Mouse (Mus musculus) liver (tissue): ENCODE results near the gene Syne1.

Experiments
- DNase-seq: peaks from one replicate; pipeline ENCODE4 v3.0.0-alpha.2; 2020; ENCODE audit warnings: mixed read lengths

Gene Syne1

GRCm38 (mm10) chr10:5551382-5551781, at the start of gene Syne1:
TSS of gene Syne1 (minus strand) at chr10:5551482.
- no peak for DNase-seq

- DNase-seq: peak; percentile 38
Measured at GRCm38 (mm10) chr10:5600123-5600522, 48.8 kb upstream of the Syne1 start.

GRCm38 (mm10) chr10:5596559-5596958, 45.3 kb upstream of the Syne1 start:
- DNase-seq: no peak

- DNase-seq: no peak
Measured at GRCm38 (mm10) chr10:5594457-5594856, 43.2 kb upstream of the Syne1 start.

- DNase-seq: no peak
Measured at GRCm38 (mm10) chr10:5593464-5593863, 42.2 kb upstream of the Syne1 start, which contains the start of gene Myct1. TSS of gene Myct1 (plus strand) at chr10:5593775.

GRCm38 (mm10) chr10:5591996-5592395, 40.7 kb upstream of the Syne1 start:
- no peak for DNase-seq

GRCm38 (mm10) chr10:5591061-5591460, 39.8 kb upstream of the Syne1 start:
- no peak for DNase-seq

GRCm38 (mm10) chr10:5573328-5573727, 22.0 kb upstream of the Syne1 start:
- peak; percentile 16 for DNase-seq

GRCm38 (mm10) chr10:5571332-5571731, 20.1 kb upstream of the Syne1 start:
- DNase-seq: no peak

GRCm38 (mm10) chr10:5570059-5570458, 18.8 kb upstream of the Syne1 start:
- no peak for DNase-seq

- no peak for DNase-seq
Measured at GRCm38 (mm10) chr10:5568991-5569390, 17.7 kb upstream of the Syne1 start.

GRCm38 (mm10) chr10:5561706-5562105, 10.4 kb upstream of the Syne1 start:
- DNase-seq: no peak

- no peak for DNase-seq
Measured at GRCm38 (mm10) chr10:5560526-5560925, 9.2 kb upstream of the Syne1 start.

- DNase-seq: no peak
Measured at GRCm38 (mm10) chr10:5558808-5559207, 7.5 kb upstream of the Syne1 start.

- no peak for DNase-seq
Measured at GRCm38 (mm10) chr10:5554941-5555340, 3.7 kb upstream of the Syne1 start.

GRCm38 (mm10) chr10:5550168-5551021, 887 bp downstream of the Syne1 start:
- peak; percentile 57 for DNase-seq

GRCm38 (mm10) chr10:5549871-5550167, 1.5 kb downstream of the Syne1 start:
- DNase-seq: no peak

- DNase-seq: no peak
Measured at GRCm38 (mm10) chr10:5548651-5549050, 2.6 kb downstream of the Syne1 start.

- no peak for DNase-seq
Measured at GRCm38 (mm10) chr10:5547769-5548168, 3.5 kb downstream of the Syne1 start.

GRCm38 (mm10) chr10:5546428-5546827, 4.9 kb downstream of the Syne1 start:
- no peak for DNase-seq

- no peak for DNase-seq
Measured at GRCm38 (mm10) chr10:5528284-5528683, 23.0 kb downstream of the Syne1 start.

- no peak for DNase-seq
Measured at GRCm38 (mm10) chr10:5527634-5528033, 23.6 kb downstream of the Syne1 start.

GRCm38 (mm10) chr10:5522904-5523303, 28.4 kb downstream of the Syne1 start:
- no peak for DNase-seq

GRCm38 (mm10) chr10:5522276-5522675, 29.0 kb downstream of the Syne1 start:
- DNase-seq: no peak

GRCm38 (mm10) chr10:5520695-5521094, 30.6 kb downstream of the Syne1 start:
- DNase-seq: no peak
